Mouse (Mus musculus): ENCODE measurements around the gene Dscaml1. TPM values are rescaled to one million over a fixed set of nuclear protein-coding genes. Genes with fewer than 3 reads are reported as not detected.

Gene Dscaml1
- polyA plus RNA-seq, 1 experiment from 2014 or later: 0.05 TPM

GRCm38 (mm10) chr9:45507482-45507881, 81.1 kb downstream of the Dscaml1 start:
- Histone ChIP-seq H3K4me3 (no peak overlapping the region), H3K36me3 (no peaks in the 10 kb centered on the region), H3K4me1 (replicated peaks) (peaks cover 39% of the 10 kb centered on the region), H3K4me2 (no peak overlapping the region), H3K27me3 (replicated peaks) (no peaks in the 10 kb centered on the region), H3K9me3 (replicated peaks) (no peaks in the 10 kb centered on the region), H3K9ac (no peak overlapping the region), H3K27ac (ENCODE audit: poor library complexity, severe bottlenecking) (no peak overlapping the region)
- no peak for ATAC-seq (ENCODE audit: insufficient number of reproducible peaks, low FRiP score)
- WGBS: 51% methylated on average over 9 of the region's 9 CpGs

- Histone ChIP-seq H3K27me3 (replicated peaks) (no peaks in the 10 kb centered on the region), H3K9ac (no peak overlapping the region), H3K4me2 (no peak overlapping the region), H3K36me3 (no peaks in the 10 kb centered on the region), H3K4me3 (no peak overlapping the region), H3K9me3 (replicated peaks) (no peaks in the 10 kb centered on the region), H3K4me1 (replicated peaks) (peaks cover 15% of the 10 kb centered on the region), H3K27ac (ENCODE audit: poor library complexity, severe bottlenecking) (no peak overlapping the region)
- ATAC-seq (ENCODE audit: insufficient number of reproducible peaks, low FRiP score): no peak
- WGBS: 73% methylated on average over 10 of the region's 10 CpGs
Measured at GRCm38 (mm10) chr9:45510806-45511546, 84.5 kb downstream of the Dscaml1 start.

GRCm38 (mm10) chr9:45517993-45518705, 91.7 kb downstream of the Dscaml1 start:
- Histone ChIP-seq H3K27ac (ENCODE audit: poor library complexity, severe bottlenecking) (peak overlapping the region; percentile 30; the same call in 1 of the 2 replicates), H3K4me1 (replicated peaks) (peaks cover 21% of the 10 kb centered on the region), H3K9me3 (replicated peaks) (no peaks in the 10 kb centered on the region), H3K4me3 (no peak overlapping the region), H3K36me3 (no peaks in the 10 kb centered on the region), H3K4me2 (peak overlapping the region; percentile 31; the same call in 1 of the 2 replicates), H3K27me3 (replicated peaks) (0 out of 2 replicates have a peak, but pooled peaks cover 2% of the 10 kb centered on the region), H3K9ac (no peak overlapping the region)
- 58% methylated on average over 11 of the region's 11 CpGs for WGBS
- ATAC-seq (ENCODE audit: insufficient number of reproducible peaks, low FRiP score): 0 out of 2 replicates have a peak, but pooled peaks have one; percentile 15

GRCm38 (mm10) chr9:45519841-45520240, 93.4 kb downstream of the Dscaml1 start:
- Histone ChIP-seq H3K4me1 (replicated peaks) (peaks cover 21% of the 10 kb centered on the region), H3K27ac (ENCODE audit: poor library complexity, severe bottlenecking) (no peak overlapping the region)

GRCm38 (mm10) chr9:45522866-45523265, 96.4 kb downstream of the Dscaml1 start:
- Histone ChIP-seq H3K4me1 (replicated peaks) (peaks cover 18% of the 10 kb centered on the region), H3K9ac (no peak overlapping the region), H3K27ac (ENCODE audit: poor library complexity, severe bottlenecking) (no peak overlapping the region), H3K9me3 (replicated peaks) (no peaks in the 10 kb centered on the region), H3K4me3 (no peak overlapping the region), H3K36me3 (no peaks in the 10 kb centered on the region), H3K4me2 (no peak overlapping the region), H3K27me3 (replicated peaks) (0 out of 2 replicates have a peak, but pooled peaks cover 2% of the 10 kb centered on the region)
- WGBS: 66% methylated on average over 3 of the region's 3 CpGs
- no peak for ATAC-seq (ENCODE audit: insufficient number of reproducible peaks, low FRiP score)

More at GRCm38 (mm10) chr9:45519841-45520240, 93.4 kb downstream of the Dscaml1 start:
- 50% methylated on average over 6 of the region's 6 CpGs for WGBS
- H3K9me3 ChIP-seq (replicated peaks): no peaks in the 10 kb centered on the region
- H3K36me3 ChIP-seq: no peaks in the 10 kb centered on the region
- ATAC-seq (ENCODE audit: insufficient number of reproducible peaks, low FRiP score): no peak
- H3K27me3 ChIP-seq (replicated peaks): 0 out of 2 replicates have a peak, but pooled peaks cover 2% of the 10 kb centered on the region
- no peak overlapping the region for H3K9ac ChIP-seq
- H3K4me3 ChIP-seq: no peak overlapping the region
- no peak overlapping the region for H3K4me2 ChIP-seq

- no peak overlapping the region for H3K9ac ChIP-seq
- no peaks in the 10 kb centered on the region for H3K36me3 ChIP-seq
- no peak overlapping the region for H3K4me2 ChIP-seq
- H3K27me3 ChIP-seq (replicated peaks): 0 out of 2 replicates have a peak, but pooled peaks cover 2% of the 10 kb centered on the region
- peaks cover 5% of the 10 kb centered on the region for H3K4me1 ChIP-seq (replicated peaks)
- no peak overlapping the region for H3K27ac ChIP-seq (ENCODE audit: poor library complexity, severe bottlenecking)
- 79% methylated on average over 8 of the region's 8 CpGs for WGBS
- no peak for ATAC-seq (ENCODE audit: insufficient number of reproducible peaks, low FRiP score)
- H3K9me3 ChIP-seq (replicated peaks): no peaks in the 10 kb centered on the region
- no peak overlapping the region for H3K4me3 ChIP-seq
Measured at GRCm38 (mm10) chr9:45524505-45524904, 98.1 kb downstream of the Dscaml1 start.

- H3K36me3 ChIP-seq: no peaks in the 10 kb centered on the region
- ATAC-seq (ENCODE audit: insufficient number of reproducible peaks, low FRiP score): no peak
- no peak overlapping the region for H3K27ac ChIP-seq (ENCODE audit: poor library complexity, severe bottlenecking)
- H3K27me3 ChIP-seq (replicated peaks): peaks cover 21% of the 10 kb centered on the region
- H3K9ac ChIP-seq: no peak overlapping the region
- 79% methylated on average over 2 of the region's 2 CpGs for WGBS
- no peaks in the 10 kb centered on the region for H3K9me3 ChIP-seq (replicated peaks)
- no peak overlapping the region for H3K4me3 ChIP-seq
- no peaks in the 10 kb centered on the region for H3K4me1 ChIP-seq (replicated peaks)
- H3K4me2 ChIP-seq: no peak overlapping the region
Measured at GRCm38 (mm10) chr9:45533253-45533652, 106.8 kb downstream of the Dscaml1 start.

GRCm38 (mm10) chr9:45534472-45534988, 108.1 kb downstream of the Dscaml1 start:
- H3K27me3 ChIP-seq (replicated peaks): peaks cover 21% of the 10 kb centered on the region
- no peak overlapping the region for H3K4me3 ChIP-seq
- no peak overlapping the region for H3K27ac ChIP-seq (ENCODE audit: poor library complexity, severe bottlenecking)
- no peak for ATAC-seq (ENCODE audit: insufficient number of reproducible peaks, low FRiP score)
- no peak overlapping the region for H3K4me2 ChIP-seq
- no peak overlapping the region for H3K9ac ChIP-seq
- no peaks in the 10 kb centered on the region for H3K4me1 ChIP-seq (replicated peaks)
- no peaks in the 10 kb centered on the region for H3K9me3 ChIP-seq (replicated peaks)
- WGBS: 68% methylated on average over 8 of the region's 8 CpGs
- H3K36me3 ChIP-seq: no peaks in the 10 kb centered on the region

GRCm38 (mm10) chr9:45537649-45538048, 111.2 kb downstream of the Dscaml1 start:
- 67% methylated on average over 7 of the region's 7 CpGs for whole genome bisulfite sequencing
- ATAC-seq (ENCODE audit: insufficient number of reproducible peaks, low FRiP score): no peak
- Histone ChIP-seq H3K9ac (no peak overlapping the region), H3K27me3 (replicated peaks) (peaks cover 21% of the 10 kb centered on the region), H3K4me3 (no peak overlapping the region), H3K36me3 (no peaks in the 10 kb centered on the region), H3K27ac (ENCODE audit: poor library complexity, severe bottlenecking) (no peak overlapping the region), H3K9me3 (replicated peaks) (no peaks in the 10 kb centered on the region), H3K4me1 (replicated peaks) (no peaks in the 10 kb centered on the region), H3K4me2 (no peak overlapping the region)

GRCm38 (mm10) chr9:45539265-45540044, 113.0 kb downstream of the Dscaml1 start:
- H3K9me3 ChIP-seq (replicated peaks): no peaks in the 10 kb centered on the region
- H3K4me3 ChIP-seq: no peak overlapping the region
- 70% methylated on average over 14 of the region's 14 CpGs for WGBS
- no peaks in the 10 kb centered on the region for H3K4me1 ChIP-seq (replicated peaks)
- no peak for ATAC-seq (ENCODE audit: insufficient number of reproducible peaks, low FRiP score)
- H3K9ac ChIP-seq: no peak overlapping the region
- H3K27ac ChIP-seq (ENCODE audit: poor library complexity, severe bottlenecking): no peak overlapping the region
- H3K36me3 ChIP-seq: no peaks in the 10 kb centered on the region
- H3K27me3 ChIP-seq (replicated peaks): peaks cover 31% of the 10 kb centered on the region
- H3K4me2 ChIP-seq: no peak overlapping the region
